Mouse (Mus musculus): ENCODE results near the gene Cadps2. TPM values are rescaled to one million over a fixed set of nuclear protein-coding genes. Genes with fewer than 3 reads are reported as not detected.

The Cadps2 gene
- polyA plus RNA-seq (2015; fragmentation: Illumina TruSeq; extraction: RNeasy Lipid Tissue Mini Kit (QIAGEN cat#74804); ENCODE audit: insufficient read depth, low read depth, low replicate concordance), result 2.8 TPM

DNA sequence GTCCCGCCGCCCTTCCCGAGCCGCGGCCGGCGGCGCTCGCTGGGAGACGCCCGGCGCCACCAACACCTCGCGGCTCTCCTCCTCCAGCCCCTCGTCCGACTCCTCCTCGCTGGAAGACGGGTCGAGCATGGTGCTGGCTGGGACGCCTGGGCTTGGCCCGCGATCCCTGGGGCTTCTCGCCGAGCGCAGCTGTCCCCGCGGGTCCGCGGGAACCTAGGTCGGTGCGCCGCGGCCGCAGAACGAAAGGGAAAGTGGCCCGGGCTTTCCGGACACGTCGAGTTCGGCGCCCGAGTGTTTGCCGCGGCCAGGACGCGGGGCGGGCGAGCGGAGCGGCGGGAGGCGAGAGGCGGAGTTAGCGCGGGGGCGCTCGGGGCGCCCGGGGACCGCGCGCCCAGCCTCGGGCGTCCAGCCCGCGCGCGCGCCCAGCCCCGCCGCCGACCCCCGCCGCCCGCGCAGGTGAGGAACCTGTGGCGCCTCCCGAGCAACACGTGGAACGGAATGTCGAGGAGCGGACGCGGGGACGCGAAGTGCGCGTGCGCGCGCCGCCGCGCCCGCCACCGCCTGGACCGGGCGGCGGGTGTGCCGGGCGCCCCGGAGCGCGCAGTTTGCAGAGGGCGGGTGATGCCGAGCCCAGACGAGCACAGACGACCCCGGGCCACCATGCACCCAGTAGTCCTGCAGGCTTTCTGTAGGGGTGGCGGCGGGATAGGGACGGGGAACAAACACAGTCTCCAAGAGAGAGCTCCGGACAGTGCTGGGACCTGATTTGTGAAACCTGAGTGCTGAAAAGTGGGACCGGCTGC is at the start of gene Cadps2:
Cadps2 (minus strand) TSS at position 413 of the 803 bp plus-strand sequence.

DNA sequence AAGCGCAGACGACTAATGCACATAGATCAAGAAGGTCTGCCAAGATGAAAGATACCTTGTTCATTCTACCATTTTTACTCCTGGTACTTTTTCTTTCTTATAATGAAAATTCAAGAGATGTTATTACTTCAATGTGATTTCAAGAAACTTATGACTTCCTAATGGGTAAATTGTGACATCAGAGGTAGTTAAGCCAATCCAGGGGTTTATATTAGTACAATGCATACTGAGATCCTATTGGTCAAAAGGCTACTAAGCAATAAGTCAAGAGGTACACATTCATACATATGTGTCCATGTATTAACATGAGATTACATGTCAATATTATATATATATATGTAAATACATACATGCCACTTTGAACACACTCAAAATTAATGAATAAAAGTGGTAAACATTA is 184.2 kb downstream of the Cadps2 start, which contains the start of gene Rnf148:
Rnf148 (minus strand) TSS at position 101 of the 400 bp plus-strand sequence.

DNA sequence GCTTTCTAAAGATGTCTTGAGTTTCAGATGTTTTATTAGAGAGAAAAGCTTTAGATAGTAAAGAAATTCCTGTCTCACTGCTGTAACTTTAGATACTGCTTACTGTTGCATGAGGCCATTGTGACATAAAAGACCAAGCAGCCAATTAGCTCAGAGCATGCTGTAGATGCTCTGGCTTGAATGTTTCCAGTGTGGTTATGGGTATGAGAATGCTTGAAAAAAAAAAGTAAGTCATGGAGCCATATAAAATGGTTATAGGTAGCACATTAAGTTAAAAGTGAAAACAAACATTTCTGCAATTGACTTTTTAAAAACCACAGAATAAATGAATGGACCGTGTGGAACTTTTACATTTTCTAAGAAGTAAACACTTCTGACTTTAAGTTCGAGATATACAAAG is 189.0 kb downstream of the Cadps2 start, which contains the start of gene Rnf133:
Rnf133 (minus strand) TSS at position 101 of the 400 bp plus-strand sequence.

DNA sequence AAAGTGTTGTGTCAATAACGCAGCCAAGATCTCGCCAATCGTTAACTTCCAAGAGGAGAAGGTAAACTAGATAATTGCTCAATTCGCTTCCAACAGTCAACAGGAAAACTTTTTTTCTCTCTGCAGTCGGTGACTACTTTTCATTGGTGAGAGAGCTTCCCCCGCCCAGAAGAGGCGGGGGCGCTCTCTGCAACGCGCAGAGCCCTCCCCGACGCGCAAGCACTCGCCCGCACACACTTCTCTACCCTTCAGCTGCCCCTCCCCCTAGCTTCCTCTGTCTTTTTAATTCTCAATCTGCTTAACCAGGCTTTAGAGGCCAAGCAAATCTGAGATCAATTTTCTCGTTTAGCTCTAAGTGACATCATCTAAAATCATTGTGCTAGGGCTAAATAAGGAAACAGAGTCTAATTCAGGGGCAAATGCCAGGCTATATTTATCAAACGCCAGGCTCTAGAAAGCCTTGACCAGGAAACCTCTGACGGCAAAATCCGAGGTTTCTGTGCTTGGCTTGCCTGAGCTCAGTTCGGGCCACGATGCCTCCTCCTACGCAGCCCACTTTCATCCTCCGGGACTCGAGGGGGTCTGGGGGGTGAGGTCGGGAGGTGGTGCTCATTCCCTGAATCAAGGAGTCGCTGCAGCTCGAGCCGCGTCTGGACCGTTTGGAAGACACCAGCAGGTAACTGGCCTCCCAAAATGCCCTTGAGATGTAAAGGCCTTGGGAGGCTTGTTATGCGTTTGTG is 590.7 kb downstream of the Cadps2 start, which contains the start of gene Fezf1:
Fezf1 (minus strand) TSS at position 50 of the 740 bp plus-strand sequence.

Other genes starting within 250 kb of the Cadps2 start
- not detected for gene Rnf133, start 189.1 kb downstream of the Cadps2 start, polyA plus RNA-seq (2015; fragmentation: Illumina TruSeq; extraction: RNeasy Lipid Tissue Mini Kit (QIAGEN cat#74804); ENCODE audit: insufficient read depth, low read depth, low replicate concordance)
- gene Rnf148, start 184.3 kb downstream of the Cadps2 start, polyA plus RNA-seq (2015; fragmentation: Illumina TruSeq; extraction: RNeasy Lipid Tissue Mini Kit (QIAGEN cat#74804); ENCODE audit: insufficient read depth, low read depth, low replicate concordance), result not detected
- not detected for gene Tas2r118, start 130.6 kb upstream of the Cadps2 start, polyA plus RNA-seq (2015; fragmentation: Illumina TruSeq; extraction: RNeasy Lipid Tissue Mini Kit (QIAGEN cat#74804); ENCODE audit: insufficient read depth, low read depth, low replicate concordance)

All from pancreas, adult 10 weeks (tissue).